In the genomic region with DNA sequence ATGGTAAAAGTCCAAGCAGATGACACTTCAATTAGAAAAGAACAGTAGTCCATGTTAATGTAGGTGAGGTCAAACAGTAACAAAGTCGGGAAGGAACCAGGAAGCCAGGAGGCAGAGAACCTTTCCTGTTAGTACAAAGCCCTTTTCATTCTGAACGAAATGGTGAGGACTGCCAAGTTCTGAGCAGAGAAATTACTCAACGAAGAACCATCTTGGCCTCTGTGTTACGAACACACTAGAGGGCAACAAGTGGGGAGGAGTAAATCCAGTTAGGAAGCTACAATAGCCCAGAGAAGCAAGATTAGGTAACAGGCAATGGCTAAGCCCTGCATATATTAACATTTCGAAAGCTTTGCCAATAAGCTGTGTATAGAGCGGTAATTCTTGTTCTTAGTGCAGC, we compare ENCODE assay signal across 16 mouse cellular contexts. TPM values are rescaled to one million over a fixed set of nuclear protein-coding genes. Genes with fewer than 3 reads are reported as not detected.
A peak's percentile ranks its signal among the peaks of the same experiment; 100 is the strongest.
DNase-seq lines count a peak whose midpoint lies in the region; ATAC-seq and TF ChIP-seq lines count a peak whose summit lies in the region.
"Had no signal": no experiment of that assay in that cellular context is flagged by ENCODE, and none has a peak within 500 bp of the region (broad histone marks: within the 10 kb centered on the region; RNA-seq: fewer than 3 reads in every experiment).

No protein-coding gene starts in this region.

- H3K4me2 ChIP-seq in forebrain, postnatal 0 days (ENCODE audit: low read depth), result no peak overlapping the region
- no peak overlapping the region for H3K4me2 ChIP-seq in forebrain, embryonic 12.5 days
- no peak overlapping the region for H3K4me2 ChIP-seq in hindbrain, embryonic 12.5 days (replicated peaks)
- H3K4me2 ChIP-seq: heart, embryonic 12.5 days had no signal

- H3K4me3 ChIP-seq in forebrain, postnatal 0 days (ENCODE audit: low read depth, low read length), result no peak overlapping the region
- H3K4me3 ChIP-seq in forebrain, embryonic 12.5 days (replicated peaks), result no peak overlapping the region
- H3K4me3 ChIP-seq in hindbrain, embryonic 12.5 days, result no peak overlapping the region
- H3K4me3 ChIP-seq: heart, embryonic 12.5 days had no signal

- no peak for TF ChIP-seq CTCF in forebrain, postnatal 0 days (IDR thresholded peaks at IDR 0.05; ENCODE audit: low read depth)

- WGBS in forebrain, postnatal 0 days, result 42% methylated on average over 6 of the region's 6 CpGs
- 76% methylated on average over 6 of the region's 6 CpGs for WGBS in forebrain, embryonic 12.5 days
- 85% methylated on average over 6 of the region's 6 CpGs for WGBS in hindbrain, embryonic 12.5 days

- H3K9ac ChIP-seq in forebrain, postnatal 0 days, result no peak overlapping the region
- no peak overlapping the region for H3K9ac ChIP-seq in forebrain, embryonic 12.5 days
- no peak overlapping the region for H3K9ac ChIP-seq in hindbrain, embryonic 12.5 days
- H3K9ac ChIP-seq: heart, embryonic 12.5 days; liver, postnatal 0 days had no signal

- H3K36me3 ChIP-seq in forebrain, postnatal 0 days (ENCODE audit: insufficient read depth), result no peaks in the 10 kb centered on the region
- H3K36me3 ChIP-seq in forebrain, embryonic 12.5 days (replicated peaks), result no peaks in the 10 kb centered on the region
- no peaks in the 10 kb centered on the region for H3K36me3 ChIP-seq in hindbrain, embryonic 12.5 days

- H3K4me1 ChIP-seq in forebrain, postnatal 0 days (ENCODE audit: insufficient read depth), result no peaks in the 10 kb centered on the region
- no peaks in the 10 kb centered on the region for H3K4me1 ChIP-seq in forebrain, embryonic 12.5 days
- no peaks in the 10 kb centered on the region for H3K4me1 ChIP-seq in hindbrain, embryonic 12.5 days

- H3K27ac ChIP-seq in forebrain, postnatal 0 days (ENCODE audit: low read depth, low read length), result no peak overlapping the region
- no peak overlapping the region for H3K27ac ChIP-seq in forebrain, embryonic 12.5 days
- no peak overlapping the region for H3K27ac ChIP-seq in hindbrain, embryonic 12.5 days

- H3K9me3 ChIP-seq in forebrain, postnatal 0 days (ENCODE audit: low read length), result no peaks in the 10 kb centered on the region
- no peaks in the 10 kb centered on the region for H3K9me3 ChIP-seq in forebrain, embryonic 12.5 days
- no peaks in the 10 kb centered on the region for H3K9me3 ChIP-seq in hindbrain, embryonic 12.5 days (replicated peaks)
- H3K9me3 ChIP-seq: heart, embryonic 12.5 days had no signal

- DNase-seq in forebrain, postnatal 0 days, result no peak
- DNase-seq in kidney, adult 9 months, result peak; percentile 69
- no peak for DNase-seq in kidney, postnatal 4 days
- DNase-seq in fat pad, adult 2 months (ENCODE audit: extremely low read depth, low read depth, low spot score), result peak; percentile 99
- DNase-seq in lung, postnatal 10 days, result peak; percentile 41
- no peak for DNase-seq in left cerebral cortex, adult 11 months (ENCODE audit: low spot score)
- DNase-seq: adrenal gland, postnatal 36 days; cerebellum, adult 9-10 months; gastrocnemius, postnatal 36 days; liver, postnatal 0 days; thymus, adult 2 months had no signal

- peak; percentile 6; the same call in 1 of the 2 replicates for ATAC-seq in forebrain, postnatal 0 days
- no peak for ATAC-seq in forebrain, embryonic 12.5 days (ENCODE audit: low FRiP score)
- no peak for ATAC-seq in hindbrain, embryonic 12.5 days (ENCODE audit: low FRiP score)
- ATAC-seq: inflammation-experienced regulatory T-cells, adult 6 months; liver, postnatal 0 days had no signal

- no peaks in the 10 kb centered on the region for H3K27me3 ChIP-seq in forebrain, postnatal 0 days (ENCODE audit: insufficient read depth, low read length)
- H3K27me3 ChIP-seq in forebrain, embryonic 12.5 days, result no peaks in the 10 kb centered on the region
- H3K27me3 ChIP-seq in hindbrain, embryonic 12.5 days, result no peaks in the 10 kb centered on the region
- H3K27me3 ChIP-seq: CH12.LX; heart, embryonic 12.5 days had no signal

RNA-seq across cellular contexts. Expression of gene Me1, which starts 57.0 kb away (rescaled TPM):
- 26.2 and 26.6 TPM in 2 replicates for total RNA-seq in forebrain, postnatal 0 days (2014; rRNA removed)
- 38.4 and 47.2 TPM in 2 replicates for polyA plus RNA-seq in forebrain, postnatal 0 days (2015; fragmentation: Nextera tagmentation; extraction: Ambion mirVana)
- 11.4 and 11.6 TPM in 2 replicates for polyA plus RNA-seq in forebrain, embryonic 12.5 days (2016; fragmentation: Nextera tagmentation; extraction: Ambion mirVana)
- polyA plus RNA-seq in hindbrain, embryonic 12.5 days (2016; fragmentation: Nextera tagmentation; extraction: Ambion mirVana), result 22.8 and 27.1 TPM in 2 replicates

Comparison
In these comparisons a context has a peak if more than half of its experiments do, and no peak if none do; other contexts are left out.
1. DNase-seq: peak in kidney, adult 9 months (single experiment), fat pad, adult 2 months (single experiment) and lung, postnatal 10 days (single experiment); none in forebrain, postnatal 0 days (single experiment), kidney, postnatal 4 days (0 of 2) and left cerebral cortex, adult 11 months (single experiment).